Mouse (Mus musculus): ENCODE results near the gene Ptger3. TPM values are rescaled to one million over a fixed set of nuclear protein-coding genes. Genes with fewer than 3 reads are reported as not detected.

Ptger3 gene
- polyA plus RNA-seq, 1 experiment, result 7.7 TPM

DNA sequence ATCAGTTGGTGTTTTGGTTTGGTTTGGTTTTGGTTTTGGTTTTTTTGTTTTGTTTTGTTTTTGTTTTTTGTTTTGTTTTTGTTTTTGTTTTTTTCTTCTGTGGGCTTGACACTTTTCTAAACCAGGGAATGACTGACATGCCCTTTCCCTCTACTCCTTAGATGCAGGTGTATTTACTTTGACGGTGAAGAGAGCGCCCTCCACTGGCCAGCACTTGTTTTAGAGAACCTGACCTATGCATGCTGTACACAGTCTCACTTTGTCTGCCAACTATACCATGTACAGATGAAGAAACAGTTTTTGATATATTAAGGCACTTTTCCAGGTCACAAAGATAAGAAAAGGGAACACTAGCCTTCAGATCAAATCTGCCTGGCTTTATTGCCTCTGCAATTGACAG, 15.1 kb downstream of the Ptger3 start:
- WGBS, result 61% methylated on average over 2 of the region's 2 CpGs
- no peak for TF ChIP-seq CTCF (IDR thresholded peaks at IDR 0.05; ENCODE audit: borderline replicate concordance, control insufficient read depth, extremely low read depth, insufficient read depth, low read length, poor library complexity)
- no peak for TF ChIP-seq POLR2A (IDR thresholded peaks at IDR 0.05; ENCODE audit: control insufficient read depth, extremely low read depth, insufficient read depth, low read length, poor library complexity)
- no peaks in the 10 kb centered on the region; the same call in 1 of the 2 replicates for H3K4me1 ChIP-seq (replicated peaks; ENCODE audit: control insufficient read depth, insufficient read depth, low read length)
- H3K27ac ChIP-seq (ENCODE audit: control insufficient read depth, insufficient read depth, low read length), result no peak overlapping the region
- H3K27me3 ChIP-seq (ENCODE audit: control insufficient read depth, insufficient read depth, low read length), result no peaks in the 10 kb centered on the region
- no peaks in the 10 kb centered on the region for H3K36me3 ChIP-seq (ENCODE audit: control insufficient read depth, insufficient read depth, low read length)
- no peak overlapping the region for H3K4me3 ChIP-seq (ENCODE audit: control insufficient read depth, insufficient read depth, low read length)
- peak; percentile 16 for DNase-seq

DNA sequence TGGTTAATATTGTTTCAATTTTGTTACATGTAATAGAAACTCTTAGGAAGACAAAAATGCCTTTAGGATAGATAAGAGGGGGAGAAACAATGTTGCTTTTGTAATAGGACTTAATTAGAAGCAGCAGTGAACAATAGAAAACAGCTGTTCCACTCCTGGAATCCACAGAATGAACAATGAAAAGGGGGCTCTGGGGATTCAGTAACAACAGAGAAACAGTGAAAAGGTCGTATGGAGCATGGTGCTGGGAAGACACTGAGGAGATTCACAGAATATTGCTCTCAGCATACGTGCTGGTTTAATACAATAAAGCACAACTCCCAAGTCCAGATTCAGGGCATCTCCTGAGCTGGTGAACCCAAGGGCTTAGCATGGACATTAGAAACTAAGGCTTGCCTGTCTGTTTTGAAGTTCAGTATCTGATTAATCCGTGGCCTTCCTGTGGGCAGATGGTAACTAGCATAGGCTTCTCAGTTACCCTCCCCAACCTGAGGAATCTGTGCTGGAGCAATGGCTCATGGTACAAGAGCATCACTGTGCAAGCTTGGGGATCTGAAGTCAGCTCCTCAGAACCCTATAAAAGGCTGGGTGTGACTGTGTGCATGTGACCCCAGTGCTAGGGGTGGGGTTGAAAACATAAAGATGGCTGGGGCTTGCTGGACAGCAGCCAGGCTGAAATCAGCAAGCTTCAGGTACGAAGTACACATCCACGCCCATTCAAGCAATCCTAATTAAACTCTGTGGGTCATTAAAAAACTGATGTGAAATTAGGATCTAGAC, 16.1 kb downstream of the Ptger3 start:
- Histone ChIP-seq H3K27ac (ENCODE audit: control insufficient read depth, insufficient read depth, low read length) (no peak overlapping the region), H3K27me3 (ENCODE audit: control insufficient read depth, insufficient read depth, low read length) (no peaks in the 10 kb centered on the region), H3K36me3 (ENCODE audit: control insufficient read depth, insufficient read depth, low read length) (no peaks in the 10 kb centered on the region), H3K4me1 (replicated peaks; ENCODE audit: control insufficient read depth, insufficient read depth, low read length) (no peaks in the 10 kb centered on the region; the same call in 1 of the 2 replicates), H3K4me3 (ENCODE audit: control insufficient read depth, insufficient read depth, low read length) (no peak overlapping the region)
- DNase-seq, result no peak
- WGBS, result 93% methylated on average over 5 of the region's 5 CpGs
- TF ChIP-seq CTCF (IDR thresholded peaks at IDR 0.05; ENCODE audit: borderline replicate concordance, control insufficient read depth, extremely low read depth, insufficient read depth, low read length, poor library complexity) (no peak), POLR2A (IDR thresholded peaks at IDR 0.05; ENCODE audit: control insufficient read depth, extremely low read depth, insufficient read depth, low read length, poor library complexity) (no peak)

GRCm38 (mm10) chr3:157597837-157598379, 31.2 kb downstream of the Ptger3 start:
- no peak for TF ChIP-seq CTCF (IDR thresholded peaks at IDR 0.05; ENCODE audit: borderline replicate concordance, control insufficient read depth, extremely low read depth, insufficient read depth, low read length, poor library complexity)
- no peak for TF ChIP-seq POLR2A (IDR thresholded peaks at IDR 0.05; ENCODE audit: control insufficient read depth, extremely low read depth, insufficient read depth, low read length, poor library complexity)
- Histone ChIP-seq H3K4me1 (replicated peaks; ENCODE audit: control insufficient read depth, insufficient read depth, low read length) (peaks cover 2% of the 10 kb centered on the region; the same call in 1 of the 2 replicates), H3K36me3 (ENCODE audit: control insufficient read depth, insufficient read depth, low read length) (no peaks in the 10 kb centered on the region), H3K27ac (ENCODE audit: control insufficient read depth, insufficient read depth, low read length) (no peak overlapping the region), H3K27me3 (ENCODE audit: control insufficient read depth, insufficient read depth, low read length) (no peaks in the 10 kb centered on the region), H3K4me3 (ENCODE audit: control insufficient read depth, insufficient read depth, low read length) (no peak overlapping the region)
- WGBS, result 89% methylated on average over 7 of the region's 7 CpGs
- DNase-seq, result no peak

- H3K36me3 ChIP-seq (ENCODE audit: control insufficient read depth, insufficient read depth, low read length), result no peaks in the 10 kb centered on the region
- DNase-seq, result no peak
- TF ChIP-seq CTCF (IDR thresholded peaks at IDR 0.05; ENCODE audit: borderline replicate concordance, control insufficient read depth, extremely low read depth, insufficient read depth, low read length, poor library complexity) (no peak), POLR2A (IDR thresholded peaks at IDR 0.05; ENCODE audit: control insufficient read depth, extremely low read depth, insufficient read depth, low read length, poor library complexity) (no peak)
- H3K4me3 ChIP-seq (ENCODE audit: control insufficient read depth, insufficient read depth, low read length), result no peak overlapping the region
- 93% methylated on average over 6 of the region's 6 CpGs for WGBS
- H3K4me1 ChIP-seq (replicated peaks; ENCODE audit: control insufficient read depth, insufficient read depth, low read length), result peaks cover 2% of the 10 kb centered on the region; the same call in 1 of the 2 replicates
- H3K27me3 ChIP-seq (ENCODE audit: control insufficient read depth, insufficient read depth, low read length), result no peaks in the 10 kb centered on the region
- no peak overlapping the region for H3K27ac ChIP-seq (ENCODE audit: control insufficient read depth, insufficient read depth, low read length)
Observed at GRCm38 (mm10) chr3:157604684-157605410, 38.2 kb downstream of the Ptger3 start.

- TF ChIP-seq CTCF (IDR thresholded peaks at IDR 0.05; ENCODE audit: borderline replicate concordance, control insufficient read depth, extremely low read depth, insufficient read depth, low read length, poor library complexity) (no peak), POLR2A (IDR thresholded peaks at IDR 0.05; ENCODE audit: control insufficient read depth, extremely low read depth, insufficient read depth, low read length, poor library complexity) (no peak)
- no peak overlapping the region for H3K27ac ChIP-seq (ENCODE audit: control insufficient read depth, insufficient read depth, low read length)
- H3K4me1 ChIP-seq (replicated peaks; ENCODE audit: control insufficient read depth, insufficient read depth, low read length), result no peaks in the 10 kb centered on the region
- H3K4me3 ChIP-seq (ENCODE audit: control insufficient read depth, insufficient read depth, low read length), result no peak overlapping the region
- H3K27me3 ChIP-seq (ENCODE audit: control insufficient read depth, insufficient read depth, low read length), result no peaks in the 10 kb centered on the region
- no peaks in the 10 kb centered on the region for H3K36me3 ChIP-seq (ENCODE audit: control insufficient read depth, insufficient read depth, low read length)
- DNase-seq, result no peak
Observed at GRCm38 (mm10) chr3:157605411-157605740, 38.7 kb downstream of the Ptger3 start.

GRCm38 (mm10) chr3:157613542-157613941, 46.9 kb downstream of the Ptger3 start:
- Histone ChIP-seq H3K36me3 (ENCODE audit: control insufficient read depth, insufficient read depth, low read length) (no peaks in the 10 kb centered on the region), H3K4me3 (ENCODE audit: control insufficient read depth, insufficient read depth, low read length) (no peak overlapping the region), H3K27ac (ENCODE audit: control insufficient read depth, insufficient read depth, low read length) (no peak overlapping the region), H3K27me3 (ENCODE audit: control insufficient read depth, insufficient read depth, low read length) (no peaks in the 10 kb centered on the region), H3K4me1 (replicated peaks; ENCODE audit: control insufficient read depth, insufficient read depth, low read length) (peaks cover 12% of the 10 kb centered on the region)
- WGBS, result 3% methylated on average over 1 of the region's 1 CpGs
- DNase-seq, result no peak
- TF ChIP-seq CTCF (IDR thresholded peaks at IDR 0.05; ENCODE audit: borderline replicate concordance, control insufficient read depth, extremely low read depth, insufficient read depth, low read length, poor library complexity), result no peak
- TF ChIP-seq POLR2A (IDR thresholded peaks at IDR 0.05; ENCODE audit: control insufficient read depth, extremely low read depth, insufficient read depth, low read length, poor library complexity), result no peak
